Mouse (Mus musculus): Measurements from ENCODE around the gene Tnrc6c.

GRCm38 (mm10) chr11:117748628-117749027 is 94.5 kb downstream of the Tnrc6c start:
- TF ChIP-seq CTCF (conservative IDR thresholded peaks at IDR 0.05; ENCODE audit: low read length) (no peak), NANOG (IDR thresholded peaks at IDR 0.05; ENCODE audit: borderline replicate concordance, low read length) (no peak), POU5F1 (IDR thresholded peaks at IDR 0.05; ENCODE audit: borderline replicate concordance, low read length) (no peak)
